Mouse (Mus musculus) fat pad, adult 2 months (tissue): ENCODE data around the gene Crmp1.

ENCODE experiments used
- DNase-seq: peaks from one replicate; pipeline ENCODE4 v3.0.0-alpha.2; 2011; ENCODE audit warnings: low read depth, low spot score; ENCODE audit errors: extremely low read depth

Crmp1 gene

DNA sequence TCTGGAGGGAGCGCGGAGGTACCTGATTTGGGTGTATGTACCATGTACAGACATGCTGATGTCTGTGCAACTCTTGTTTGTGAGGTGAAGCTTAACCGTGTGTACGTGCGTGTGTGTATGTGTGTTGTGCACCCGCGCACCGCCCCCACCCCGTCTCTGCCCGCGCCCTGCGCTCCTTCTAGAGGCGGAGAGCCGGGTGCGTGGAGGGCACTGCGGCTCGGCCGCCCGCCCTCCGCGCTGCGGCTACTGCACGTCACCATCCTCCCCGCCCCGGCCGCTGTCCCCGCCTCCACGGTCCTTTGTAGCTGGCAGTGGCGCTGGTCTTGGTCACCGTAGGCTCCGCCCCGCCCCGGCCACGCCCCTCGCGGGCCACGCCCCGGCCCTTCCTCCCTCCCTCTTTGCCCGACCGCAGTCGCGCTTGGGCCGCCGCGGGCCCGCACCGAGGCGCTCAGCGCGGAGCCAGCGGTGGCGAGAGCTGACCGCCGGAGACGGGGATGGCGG lies at the start of gene Crmp1:
Crmp1 (plus strand) TSS at position 290 of the 501 bp plus-strand sequence.
- DNase-seq = no peak

DNA sequence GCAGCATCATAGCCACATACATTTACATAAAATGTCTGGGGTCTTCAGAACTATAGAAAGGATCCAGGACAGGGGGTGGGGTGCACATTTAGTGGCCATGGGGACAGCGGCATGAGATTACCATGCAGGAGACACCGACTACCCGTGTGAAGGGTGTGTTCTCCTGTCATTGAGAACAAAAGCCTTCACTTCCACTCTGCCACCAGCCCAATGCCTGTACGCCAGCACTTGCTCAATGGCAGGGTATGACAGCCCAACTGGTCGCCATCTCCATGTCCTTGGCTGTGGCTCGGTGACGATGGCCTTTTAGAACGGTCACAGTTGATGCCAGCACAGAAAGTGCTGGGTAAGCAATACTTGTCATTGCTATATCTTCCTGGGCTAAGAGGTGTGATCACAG lies 45.5 kb upstream of the Crmp1 start:
- DNase-seq = no peak

DNA sequence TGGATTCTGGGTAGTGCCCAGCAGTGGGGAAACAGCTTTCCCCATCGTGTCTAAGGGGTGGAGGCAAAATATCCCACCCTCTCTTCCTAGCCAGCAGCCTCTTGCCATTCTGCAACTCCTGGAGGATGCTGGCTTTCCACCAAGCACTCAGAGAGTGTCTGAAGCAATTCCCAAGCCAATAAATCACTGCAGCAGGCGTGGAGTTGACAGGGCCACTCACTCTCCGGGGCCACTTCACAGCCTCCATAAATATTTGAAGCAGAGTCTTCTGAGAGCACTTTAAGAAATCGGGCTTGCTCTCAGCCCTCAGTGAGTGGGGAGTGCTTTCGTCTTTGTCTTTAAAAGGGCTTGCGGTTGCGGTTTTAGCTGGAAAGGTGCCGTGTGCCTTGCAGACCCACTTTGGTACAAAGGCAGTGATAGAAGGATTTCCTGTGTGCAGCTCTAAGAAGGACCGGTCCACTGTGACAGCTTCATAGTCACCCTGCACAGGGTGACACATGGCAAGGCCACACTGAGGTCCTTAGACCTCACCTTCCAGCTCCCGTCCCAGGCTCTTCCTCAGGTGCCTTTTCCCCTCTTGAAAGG lies 45.0 kb upstream of the Crmp1 start:
- no peak for DNase-seq

DNA sequence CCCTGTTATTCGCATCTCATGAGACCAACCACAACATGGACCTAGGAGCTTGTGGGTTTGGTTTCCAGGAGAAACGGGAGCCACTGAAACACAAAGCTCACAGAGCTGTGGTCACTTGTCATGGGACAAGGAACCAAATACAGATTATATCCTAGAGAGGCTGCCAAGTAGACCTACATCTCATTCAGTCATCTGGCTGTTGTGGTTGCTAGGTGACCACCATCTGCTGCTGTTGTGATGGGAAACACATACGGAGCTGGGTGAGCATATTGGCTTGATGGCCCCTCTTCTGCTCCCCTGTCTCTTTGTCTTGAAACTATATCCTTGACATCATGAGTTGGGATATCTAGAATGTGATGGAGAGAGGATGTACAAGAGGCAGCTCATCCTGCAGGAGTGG lies 44.3 kb upstream of the Crmp1 start:
- DNase-seq = no peak

DNA sequence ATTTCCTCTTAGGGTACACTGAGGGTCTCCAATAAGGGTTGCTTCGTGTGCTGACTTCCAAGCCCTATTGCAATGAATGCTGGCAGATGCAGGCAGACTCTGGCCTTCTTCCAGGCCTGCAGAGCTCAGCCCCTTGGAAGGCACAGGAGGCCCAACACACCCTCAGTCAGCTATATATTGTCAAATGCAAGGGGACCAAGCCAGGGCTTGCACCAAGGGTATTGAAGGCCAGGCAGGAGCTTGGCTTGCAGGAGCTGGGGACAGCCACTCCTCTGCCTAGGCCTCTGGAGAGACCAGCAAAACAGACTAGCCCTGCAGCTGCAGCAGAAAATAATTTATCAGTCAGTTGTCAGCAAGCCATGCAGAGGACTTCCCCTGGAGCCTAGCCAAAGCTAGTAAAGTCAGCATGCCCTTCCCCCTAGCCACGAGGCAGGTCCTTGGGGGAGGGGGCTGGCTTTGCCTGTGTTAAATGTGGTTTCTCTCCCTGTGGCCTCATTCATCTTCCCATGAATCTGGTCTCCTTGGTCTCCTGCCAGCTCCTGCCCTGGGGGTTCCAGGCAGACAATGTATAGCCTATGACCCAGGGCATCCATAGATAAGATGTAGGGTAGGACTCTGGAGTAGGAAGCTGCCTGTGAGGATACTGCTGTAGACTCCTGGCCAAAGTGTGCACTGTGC lies 43.6 kb upstream of the Crmp1 start:
- no peak for DNase-seq

DNA sequence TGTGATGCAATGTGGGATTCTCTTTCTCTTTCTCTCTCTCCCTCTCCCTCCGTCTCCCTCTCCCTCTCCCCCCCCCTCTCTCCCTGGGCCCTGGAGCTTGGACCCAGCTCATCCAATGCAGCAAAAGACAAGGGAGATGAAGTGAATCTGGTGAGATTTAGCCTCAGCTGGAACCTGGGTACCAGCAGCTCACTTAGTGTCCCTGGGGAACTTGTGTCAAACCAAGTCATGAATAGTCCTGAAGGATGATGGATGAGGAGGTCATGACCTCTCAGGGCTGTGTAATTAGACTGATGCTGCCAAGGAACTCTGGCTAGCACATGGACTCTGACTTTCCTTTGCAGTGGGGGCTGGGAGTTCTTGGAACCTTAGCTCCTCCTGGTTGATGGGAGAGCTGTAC lies 39.5 kb upstream of the Crmp1 start:
- no peak for DNase-seq

DNA sequence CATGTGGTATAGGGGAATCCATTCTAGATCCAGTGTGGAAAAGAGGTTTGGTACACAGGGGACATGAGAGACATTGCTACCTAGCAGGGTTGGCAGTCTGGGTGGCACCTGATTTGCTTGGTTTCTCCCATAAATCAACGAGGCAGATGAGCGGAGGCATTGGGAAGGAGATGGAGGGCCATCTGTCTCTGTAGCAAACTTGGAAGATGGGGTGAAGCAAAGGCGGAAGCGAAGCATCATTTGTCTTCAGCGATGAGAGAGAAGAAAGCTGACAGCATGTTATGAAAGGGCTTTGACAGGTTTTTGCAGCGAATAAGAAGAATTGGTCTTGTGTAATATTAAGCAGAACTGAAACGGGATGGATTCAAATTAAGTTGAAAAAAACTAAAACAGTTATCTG lies 36.9 kb upstream of the Crmp1 start:
- DNase-seq = no peak

DNA sequence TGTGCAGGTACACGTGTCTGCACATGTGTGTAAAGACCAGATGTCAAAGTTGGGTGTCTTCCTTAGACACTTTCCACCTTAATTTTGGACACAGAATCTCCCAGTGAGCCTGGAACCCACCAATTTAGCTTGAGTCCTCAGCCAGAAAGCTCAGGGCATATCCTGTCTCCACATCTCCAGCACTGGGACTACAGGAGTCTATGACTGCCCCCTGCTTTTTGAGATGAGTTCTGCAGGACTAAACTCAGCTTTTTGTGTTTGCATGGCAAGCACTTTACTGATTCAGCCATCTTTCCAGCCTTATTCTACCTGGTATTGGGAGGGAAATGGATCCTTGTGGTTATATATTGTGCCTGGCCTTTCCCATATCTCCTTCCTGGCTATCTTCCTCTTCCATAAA lies 36.3 kb upstream of the Crmp1 start:
- no peak for DNase-seq

DNA sequence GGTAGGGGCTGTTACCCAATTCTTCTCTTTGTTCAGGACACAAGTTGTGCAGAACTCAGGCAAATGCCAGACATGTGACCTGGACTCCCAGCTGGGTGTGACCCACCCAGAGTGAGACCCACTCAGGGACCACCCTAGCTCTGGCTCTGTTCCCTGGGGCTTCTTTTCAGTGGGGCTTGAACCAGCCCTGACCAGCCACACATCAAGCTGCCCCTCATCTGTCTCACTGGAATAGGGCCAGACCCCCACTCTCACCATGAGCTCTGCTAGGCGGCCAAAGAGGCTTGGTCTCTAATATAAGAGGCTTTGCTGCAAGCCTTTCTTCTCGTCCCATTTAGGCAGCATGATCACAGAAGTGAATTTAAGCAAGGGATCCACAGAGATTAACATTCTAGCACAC lies 35.4 kb upstream of the Crmp1 start:
- no peak for DNase-seq

DNA sequence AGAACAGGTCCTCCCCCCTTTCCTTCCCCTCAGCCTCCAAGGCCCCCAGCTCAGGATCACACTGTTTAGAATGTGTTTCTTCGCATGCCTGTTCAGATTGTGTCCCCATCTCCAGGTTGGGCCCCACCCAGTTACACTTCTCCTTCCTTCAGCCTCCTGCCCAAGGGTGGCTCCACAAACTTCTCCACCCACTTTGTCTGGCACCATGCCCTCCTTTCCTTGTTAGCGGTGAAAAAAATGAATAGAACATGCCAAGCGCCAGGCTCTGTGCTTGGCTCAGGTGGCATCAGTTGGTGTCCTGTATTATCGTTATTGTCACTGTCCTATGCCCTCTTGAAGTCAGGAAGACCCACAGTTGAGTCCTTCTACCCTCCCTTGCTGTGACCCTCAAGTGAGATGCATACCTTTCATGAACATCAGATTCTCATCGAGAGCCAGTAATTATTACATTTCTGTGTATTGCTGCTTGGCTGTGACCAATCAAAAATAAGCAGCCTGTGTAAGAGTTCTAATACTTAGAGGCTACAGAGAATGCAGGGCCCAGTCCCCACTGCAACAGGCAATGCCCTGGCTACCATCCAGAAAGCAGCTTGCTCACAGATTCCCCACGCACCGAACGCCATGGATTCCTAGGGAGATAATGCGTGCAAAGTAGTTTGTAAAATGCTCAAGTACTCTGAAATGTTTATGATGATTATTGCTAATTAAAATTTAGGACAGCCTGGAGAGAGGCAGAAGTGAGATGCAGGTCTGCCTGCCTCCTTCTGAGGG lies 28.6 kb upstream of the Crmp1 start:
- DNase-seq = no peak

DNA sequence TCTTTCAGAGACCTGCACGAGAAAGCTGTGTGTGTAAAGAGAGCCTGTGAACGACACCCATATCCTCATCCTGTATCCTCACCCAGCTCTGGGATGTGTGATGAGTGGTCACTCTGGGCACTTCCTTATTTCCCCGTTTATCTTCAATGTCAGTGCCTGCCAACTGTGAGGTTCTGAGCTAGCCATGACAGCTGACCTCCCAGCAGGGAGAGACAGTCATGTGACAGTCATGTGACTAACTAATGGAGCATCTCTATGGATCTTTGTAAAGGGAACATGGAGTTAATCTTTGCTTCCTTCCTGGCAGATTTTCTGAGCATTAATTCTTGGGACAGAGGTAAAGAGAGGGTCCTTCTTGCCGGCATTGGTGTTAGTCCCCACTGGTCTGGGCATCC lies 28.0 kb upstream of the Crmp1 start:
- no peak for DNase-seq

DNA sequence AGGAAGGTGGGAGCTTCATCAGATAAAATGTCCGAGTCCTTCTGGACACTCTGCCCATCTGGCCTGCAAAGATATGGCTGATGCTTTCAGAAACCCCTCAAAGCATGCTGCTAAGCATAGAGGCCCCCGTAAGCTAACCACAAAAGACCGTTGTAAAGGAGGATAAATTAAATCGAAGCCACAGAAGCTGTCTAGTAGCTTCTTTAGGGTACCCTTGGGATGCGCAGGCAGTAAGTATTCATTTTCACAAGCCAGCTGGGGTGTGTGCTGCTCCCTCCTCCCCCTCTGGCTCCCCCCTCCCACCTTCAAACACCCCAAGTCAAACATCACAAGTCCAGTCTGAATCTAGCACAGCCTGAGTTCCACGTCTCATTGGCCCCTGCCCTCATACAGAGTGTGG lies 27.1 kb upstream of the Crmp1 start:
- no peak for DNase-seq

DNA sequence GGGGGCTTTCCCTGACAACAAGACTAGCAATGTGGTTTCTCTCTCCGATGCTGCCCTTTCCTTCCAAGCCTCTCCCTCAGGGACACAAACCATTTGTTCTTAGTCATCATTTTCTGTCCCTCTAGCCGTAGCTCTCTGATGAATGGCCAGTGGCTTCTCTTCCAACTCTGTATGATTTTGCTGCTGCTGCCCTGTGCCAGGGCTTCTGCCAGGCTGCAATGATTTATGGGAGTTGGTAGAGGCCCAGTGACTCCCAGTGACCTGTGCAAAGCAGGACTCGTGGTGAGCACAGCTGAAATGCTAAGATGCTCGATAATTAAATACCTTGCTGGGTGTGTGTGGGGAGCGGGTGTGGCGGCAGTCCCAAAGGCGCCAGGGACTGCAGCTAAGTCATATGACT lies 26.5 kb upstream of the Crmp1 start:
- no peak for DNase-seq

DNA sequence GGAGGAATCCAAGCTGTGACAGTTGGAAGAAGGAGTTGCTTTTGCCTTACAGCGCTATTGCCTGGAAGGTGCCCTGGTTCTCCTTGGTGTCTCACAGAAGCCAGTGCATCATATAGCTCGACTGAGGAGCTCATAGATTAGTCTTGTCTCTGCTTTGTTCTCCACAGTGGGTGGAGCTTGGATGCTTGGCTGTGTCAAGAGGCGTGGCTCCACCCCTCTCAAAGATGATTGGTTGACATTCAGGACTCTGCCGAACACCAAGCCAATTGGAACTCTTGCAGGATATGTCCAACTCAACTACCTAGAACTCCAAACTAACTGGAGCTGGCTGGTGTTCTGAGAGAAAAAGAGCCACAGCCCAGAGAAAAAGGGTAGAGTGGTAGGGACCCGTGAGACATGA lies 22.1 kb upstream of the Crmp1 start:
- DNase-seq = no peak

DNA sequence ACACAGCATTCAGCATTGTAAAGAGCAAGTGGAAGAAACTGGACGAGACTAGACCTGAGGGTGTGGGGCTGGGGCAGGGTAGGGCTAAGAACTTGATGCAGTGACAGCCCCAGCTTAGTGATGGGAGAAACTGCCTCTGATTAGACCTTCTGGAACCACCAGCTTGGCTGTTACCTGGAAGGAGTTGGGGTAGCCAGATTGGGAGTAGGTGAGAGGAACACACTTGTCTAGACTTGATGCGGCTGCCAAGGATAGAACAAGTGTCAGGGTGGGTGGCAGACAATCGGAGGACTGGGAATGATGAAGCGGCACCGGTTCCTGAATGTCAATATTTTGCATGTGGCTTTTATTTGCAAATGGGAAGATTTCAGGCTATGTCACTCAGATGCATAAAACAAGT lies 21.2 kb upstream of the Crmp1 start:
- DNase-seq = no peak

DNA sequence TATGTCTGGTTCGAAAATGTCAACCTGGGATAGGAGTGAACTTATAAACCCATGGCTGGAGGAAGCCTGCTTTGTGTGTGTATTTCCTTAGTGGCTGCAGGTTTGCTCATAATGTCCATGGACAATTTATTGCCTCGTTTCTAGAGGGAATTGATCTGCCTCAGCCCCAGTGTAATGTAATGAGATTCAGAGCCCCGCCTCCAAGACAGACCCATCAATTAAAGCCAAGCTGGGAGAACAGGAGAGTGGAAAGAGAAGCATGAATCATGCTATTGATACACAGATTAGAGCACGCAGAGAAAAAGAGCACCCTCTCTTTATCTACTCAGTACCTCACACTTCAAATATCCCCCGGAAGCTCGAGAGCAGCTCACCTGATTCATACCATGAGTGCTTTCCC lies 20.2 kb upstream of the Crmp1 start:
- DNase-seq = no peak

DNA sequence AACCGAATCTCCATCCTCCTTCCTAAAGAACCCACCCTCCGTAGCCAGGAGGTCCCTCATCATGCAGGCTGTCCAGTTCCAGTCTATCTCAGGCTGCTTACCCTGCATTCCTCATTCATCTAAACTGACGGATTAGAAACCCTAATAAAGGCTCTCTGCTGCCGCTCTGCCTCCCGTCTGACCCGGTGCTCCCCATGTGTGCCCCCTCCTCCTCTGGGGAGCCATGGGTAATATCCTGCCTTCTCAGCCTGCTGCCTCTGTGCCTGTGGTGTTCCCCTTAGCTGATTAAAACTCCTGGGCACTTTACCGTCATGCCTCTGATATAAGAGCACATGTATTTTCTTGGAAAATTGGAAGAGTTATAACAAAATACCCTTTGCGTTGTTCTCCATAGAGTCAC lies 19.4 kb upstream of the Crmp1 start:
- DNase-seq = no peak

DNA sequence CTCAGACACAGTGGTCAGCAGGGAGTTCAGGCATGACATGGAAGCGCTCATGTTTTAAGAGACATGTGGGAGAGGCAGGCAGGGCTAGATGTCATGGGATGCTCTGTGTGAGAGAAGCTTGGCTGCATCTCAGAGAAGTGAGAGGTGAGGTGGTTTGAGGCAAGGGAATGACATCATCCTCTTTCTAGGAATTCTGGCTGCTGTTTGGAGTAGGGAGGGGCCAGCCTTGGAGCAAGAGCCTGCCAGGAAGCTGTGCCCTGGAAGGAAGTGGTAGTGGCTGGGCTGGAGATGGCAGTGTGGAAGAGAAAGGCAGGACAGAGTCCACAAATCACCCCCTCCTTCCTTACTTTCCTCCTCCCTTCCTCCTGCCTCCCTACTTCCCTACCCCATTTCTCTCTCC lies 16.0 kb upstream of the Crmp1 start:
- DNase-seq = no peak

DNA sequence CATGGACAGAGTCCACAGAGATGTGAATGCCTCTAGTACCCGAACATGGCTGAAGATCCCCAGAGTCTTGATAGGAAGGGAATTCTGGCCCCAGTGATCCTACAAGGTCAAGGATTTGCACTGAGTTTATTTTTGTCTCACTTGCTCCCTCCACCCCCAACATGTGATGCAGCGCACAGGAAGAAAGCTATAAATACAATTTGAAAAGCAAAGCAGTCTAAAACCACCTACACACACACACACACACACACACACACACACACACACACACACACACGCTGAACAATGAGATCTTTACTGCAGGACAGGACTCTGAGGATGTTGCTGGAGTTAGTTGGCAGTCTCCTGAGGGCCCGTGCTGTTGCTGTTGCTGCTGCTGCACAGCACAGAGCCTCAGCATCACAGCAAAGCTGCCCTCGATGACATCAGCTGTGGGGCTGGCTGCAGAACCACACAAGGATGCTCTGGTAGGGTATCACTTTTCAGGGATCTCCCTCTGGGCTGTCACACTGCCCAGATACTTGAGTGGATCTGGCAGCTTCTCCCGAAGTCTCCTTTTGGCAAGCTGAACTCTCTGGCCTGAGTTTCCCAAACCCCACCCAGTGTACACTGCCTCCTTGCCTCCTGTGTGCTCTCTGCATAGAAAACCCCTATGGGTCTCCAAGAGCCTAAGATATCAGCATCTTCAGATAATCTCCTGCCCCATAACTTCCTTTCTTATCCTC lies 13.6 kb upstream of the Crmp1 start:
- no peak for DNase-seq

DNA sequence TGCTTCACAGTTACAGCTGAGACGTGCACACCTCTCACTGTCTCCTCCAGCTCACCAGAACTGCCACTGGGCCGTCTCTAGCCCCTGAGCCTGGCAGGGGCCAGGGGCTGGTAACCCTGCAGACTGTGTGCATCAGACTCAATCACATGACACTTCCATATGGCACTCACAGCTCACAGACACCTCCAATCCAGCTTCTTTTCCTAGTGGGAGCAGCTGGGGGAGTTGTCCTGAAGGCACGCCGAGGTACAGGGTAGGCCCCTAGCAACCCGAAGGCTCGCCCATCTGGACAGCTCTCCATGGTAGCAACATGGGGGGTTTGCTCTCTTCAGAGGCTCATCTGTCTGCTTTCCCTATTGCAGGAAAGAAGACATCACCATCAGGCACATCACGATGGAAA lies 12.8 kb upstream of the Crmp1 start:
- DNase-seq = no peak

DNA sequence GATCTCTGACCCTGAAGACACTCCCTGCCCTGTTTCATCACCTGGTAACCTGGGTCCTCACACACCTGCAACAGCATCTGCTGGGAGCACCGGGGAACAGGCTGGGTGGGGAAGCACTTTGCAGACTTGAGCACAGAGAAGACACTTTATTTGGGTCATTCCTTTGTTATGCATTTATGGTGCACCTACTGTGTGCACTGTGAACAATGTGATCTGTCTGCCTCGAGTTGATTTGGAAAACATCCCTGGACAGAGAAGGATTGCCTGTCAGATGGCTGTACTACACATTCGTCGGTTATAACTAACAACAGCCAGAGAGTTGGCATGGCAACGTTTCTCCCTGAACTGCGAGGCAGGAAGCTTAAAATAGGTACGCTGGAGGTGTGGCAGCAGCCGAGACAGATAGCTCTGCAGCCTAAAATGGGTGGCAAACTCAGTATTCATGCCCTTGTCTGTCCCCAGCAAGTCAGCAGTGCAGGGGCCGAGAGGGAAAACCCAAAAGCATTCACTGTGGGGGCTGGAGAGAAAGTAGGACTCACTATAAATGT lies 8.7 kb upstream of the Crmp1 start:
- DNase-seq = no peak
